Mouse (Mus musculus) neural tube, embryonic 13.5 days (tissue): ENCODE measurements at regions not wholly inside any gene's neighbourhood (a gene's known extent, or its start where the extent isn't known, plus 50 kb on each side); places are given as distances from the start of the nearest gene placed in this dataset.
"Not testable (repeated sequence)": the region's sequence is repeated elsewhere in the genome, so short reads cannot be mapped to it uniquely, and the experiment has no call there.

Experiments used
- ATAC-seq: fragments of 200-750 bp; cut with Nextera tagmentation; 2 replicates; pipeline ENCODE4 v1.8.0; 2017; ENCODE audit warnings: low read depth, mild to moderate bottlenecking, moderate TSS enrichment, moderate library complexity
- H3K27ac ChIP-seq: fragments of 300-500 bp; sonication (generic); replicated peaks from 2 replicates; pipeline ENCODE4 v1.5.1; 2015; ENCODE audit warnings: moderate library complexity, mild to moderate bottlenecking, inconsistent platforms
- H3K27me3 ChIP-seq: fragments of 300-500 bp; sonication (generic); 2 replicates; pipeline ENCODE4 v1.6.1; 2015; ENCODE audit warnings: mild to moderate bottlenecking, inconsistent platforms
- H3K36me3 ChIP-seq: fragments of 300-500 bp; sonication (generic); 2 replicates; pipeline ENCODE4 v1.6.1; 2015; ENCODE audit warnings: mild to moderate bottlenecking, inconsistent platforms
- H3K4me1 ChIP-seq: fragments of 300-500 bp; sonication (generic); replicated peaks from 2 replicates; pipeline ENCODE4 v1.6.1; 2015; ENCODE audit warnings: inconsistent platforms
- H3K4me2 ChIP-seq: fragments of 300-500 bp; sonication (generic); 2 replicates; pipeline ENCODE4 v1.6.1; 2015; ENCODE audit warnings: inconsistent platforms, mild to moderate bottlenecking, moderate library complexity
- H3K4me3 ChIP-seq: fragments of 300-500 bp; sonication (generic); 2 replicates; pipeline ENCODE4 v1.5.1; 2015; ENCODE audit warnings: mild to moderate bottlenecking, inconsistent platforms
- H3K9ac ChIP-seq: fragments of 300-500 bp; sonication (generic); 2 replicates; pipeline ENCODE4 v1.6.1; 2015; ENCODE audit warnings: moderate library complexity, mild to moderate bottlenecking, inconsistent platforms
- H3K9me3 ChIP-seq: fragments of 300-500 bp; sonication (generic); 2 replicates; pipeline ENCODE4 v1.6.1; 2016; ENCODE audit warnings: inconsistent platforms
- WGBS: fragments of 180-500 bp; shearing (Covaris S2); methylation state at CpG from one replicate; pipeline ENCODE4 v1.1.7; 2015; 5-methylcytosine and 5-hydroxymethylcytosine counted together

- no peak for ATAC-seq
- H3K36me3 ChIP-seq, result no peaks in the 10 kb centered on the region
- H3K4me1 ChIP-seq, result no peaks in the 10 kb centered on the region
- H3K9me3 ChIP-seq, result no peaks in the 10 kb centered on the region
- no peak overlapping the region for H3K4me2 ChIP-seq
- H3K4me3 ChIP-seq, result no peak overlapping the region
- no peak overlapping the region for H3K9ac ChIP-seq
- H3K27me3 ChIP-seq, result no peaks in the 10 kb centered on the region
- 33% methylated on average over 2 of the region's 2 CpGs for WGBS
- no peak overlapping the region for H3K27ac ChIP-seq
Measured at GRCm38 (mm10) chr17:54753396-54753994, 454.7 kb upstream of the Slc5a7 start.

GRCm38 (mm10) chr17:54752917-54753316 lies 454.1 kb upstream of the Slc5a7 start:
- Histone ChIP-seq H3K4me2 (no peak overlapping the region), H3K27me3 (no peaks in the 10 kb centered on the region), H3K36me3 (no peaks in the 10 kb centered on the region), H3K4me3 (no peak overlapping the region), H3K9me3 (no peaks in the 10 kb centered on the region), H3K4me1 (no peaks in the 10 kb centered on the region), H3K9ac (no peak overlapping the region), H3K27ac (no peak overlapping the region)
- no peak for ATAC-seq

- H3K4me3 ChIP-seq, result no peak overlapping the region
- no peak overlapping the region for H3K27ac ChIP-seq
- ATAC-seq, result no peak
- no peaks in the 10 kb centered on the region for H3K36me3 ChIP-seq
- no peak overlapping the region for H3K9ac ChIP-seq
- no peaks in the 10 kb centered on the region for H3K4me1 ChIP-seq
- no peaks in the 10 kb centered on the region for H3K27me3 ChIP-seq
- no peaks in the 10 kb centered on the region for H3K9me3 ChIP-seq
- no peak overlapping the region for H3K4me2 ChIP-seq
- 83% methylated on average over 3 of the region's 3 CpGs for WGBS
Measured at GRCm38 (mm10) chr17:54735836-54736235, 437.0 kb upstream of the Slc5a7 start.

- Histone ChIP-seq H3K9me3 (no peaks in the 10 kb centered on the region), H3K27ac (no peak overlapping the region), H3K4me2 (no peak overlapping the region), H3K27me3 (no peaks in the 10 kb centered on the region), H3K4me1 (no peaks in the 10 kb centered on the region), H3K36me3 (no peaks in the 10 kb centered on the region), H3K4me3 (no peak overlapping the region), H3K9ac (no peak overlapping the region)
- ATAC-seq, result no peak
Measured at GRCm38 (mm10) chr17:54727660-54728059, 428.8 kb upstream of the Slc5a7 start.

GRCm38 (mm10) chr17:54726693-54727092 lies 427.9 kb upstream of the Slc5a7 start:
- Histone ChIP-seq H3K27ac (no peak overlapping the region), H3K36me3 (no peaks in the 10 kb centered on the region), H3K4me1 (no peaks in the 10 kb centered on the region), H3K27me3 (no peaks in the 10 kb centered on the region), H3K4me2 (no peak overlapping the region), H3K9me3 (no peaks in the 10 kb centered on the region), H3K9ac (no peak overlapping the region), H3K4me3 (no peak overlapping the region)
- no peak for ATAC-seq
- WGBS, result 91% methylated on average over 2 of the region's 2 CpGs

GRCm38 (mm10) chr17:54713026-54713425 lies 414.2 kb upstream of the Slc5a7 start:
- H3K4me3 ChIP-seq, result no peak overlapping the region
- H3K9me3 ChIP-seq, result no peaks in the 10 kb centered on the region
- H3K4me1 ChIP-seq, result no peaks in the 10 kb centered on the region
- no peak overlapping the region for H3K9ac ChIP-seq
- H3K36me3 ChIP-seq, result no peaks in the 10 kb centered on the region
- no peak overlapping the region for H3K4me2 ChIP-seq
- no peak overlapping the region for H3K27ac ChIP-seq
- H3K27me3 ChIP-seq, result no peaks in the 10 kb centered on the region
- 86% methylated on average over 1 of the region's 1 CpGs for WGBS
- ATAC-seq, result no peak

- not testable (repeated sequence) for H3K4me3 ChIP-seq, H3K27ac ChIP-seq, H3K9me3 ChIP-seq, H3K36me3 ChIP-seq, H3K4me1 ChIP-seq, H3K4me2 ChIP-seq, H3K27me3 ChIP-seq, ATAC-seq, H3K9ac ChIP-seq
Measured at GRCm38 (mm10) chr17:54707811-54708210, 409.0 kb upstream of the Slc5a7 start.

GRCm38 (mm10) chr17:54701346-54702108 lies 402.7 kb upstream of the Slc5a7 start:
- Histone ChIP-seq H3K36me3 (no peaks in the 10 kb centered on the region), H3K4me2 (no peak overlapping the region), H3K9ac (no peak overlapping the region), H3K4me1 (0 out of 2 replicates have a peak, but pooled peaks cover 5% of the 10 kb centered on the region), H3K4me3 (no peak overlapping the region), H3K9me3 (no peaks in the 10 kb centered on the region), H3K27me3 (no peaks in the 10 kb centered on the region), H3K27ac (no peak overlapping the region)
- ATAC-seq, result no peak
- WGBS, result 49% methylated on average over 6 of the region's 6 CpGs

GRCm38 (mm10) chr17:54694637-54695036 lies 395.8 kb upstream of the Slc5a7 start:
- Histone ChIP-seq H3K36me3 (no peaks in the 10 kb centered on the region), H3K27ac (no peak overlapping the region), H3K4me3 (no peak overlapping the region), H3K9me3 (no peaks in the 10 kb centered on the region), H3K4me1 (no peaks in the 10 kb centered on the region), H3K9ac (no peak overlapping the region), H3K4me2 (no peak overlapping the region), H3K27me3 (no peaks in the 10 kb centered on the region)
- ATAC-seq, result no peak

- Histone ChIP-seq H3K27me3 (no peaks in the 10 kb centered on the region), H3K4me3 (no peak overlapping the region), H3K9me3 (no peaks in the 10 kb centered on the region), H3K4me2 (no peak overlapping the region), H3K36me3 (no peaks in the 10 kb centered on the region), H3K27ac (no peak overlapping the region), H3K9ac (no peak overlapping the region), H3K4me1 (no peaks in the 10 kb centered on the region)
- ATAC-seq, result 0 out of 2 replicates have a peak, but pooled peaks have one; percentile 11
- WGBS, result 69% methylated on average over 2 of the region's 2 CpGs
Measured at GRCm38 (mm10) chr17:54685143-54686040, 386.6 kb upstream of the Slc5a7 start.

GRCm38 (mm10) chr17:54678111-54678510 lies 379.3 kb upstream of the Slc5a7 start:
- Histone ChIP-seq H3K4me1 (no peaks in the 10 kb centered on the region), H3K27ac (no peak overlapping the region), H3K4me3 (no peak overlapping the region), H3K4me2 (no peak overlapping the region), H3K27me3 (no peaks in the 10 kb centered on the region), H3K9me3 (no peaks in the 10 kb centered on the region), H3K9ac (no peak overlapping the region), H3K36me3 (no peaks in the 10 kb centered on the region)
- WGBS, result 72% methylated on average over 2 of the region's 2 CpGs
- ATAC-seq, result no peak

GRCm38 (mm10) chr17:54669499-54669898 lies 370.7 kb upstream of the Slc5a7 start:
- no peak overlapping the region for H3K4me2 ChIP-seq
- no peak overlapping the region for H3K27ac ChIP-seq
- no peaks in the 10 kb centered on the region for H3K27me3 ChIP-seq
- ATAC-seq, result no peak
- H3K4me3 ChIP-seq, result no peak overlapping the region
- H3K9ac ChIP-seq, result no peak overlapping the region
- H3K9me3 ChIP-seq, result no peaks in the 10 kb centered on the region
- no peaks in the 10 kb centered on the region for H3K36me3 ChIP-seq
- H3K4me1 ChIP-seq, result no peaks in the 10 kb centered on the region
- 79% methylated on average over 2 of the region's 2 CpGs for WGBS
